Mouse (Mus musculus) heart, embryonic 11.5 days (tissue): ENCODE data around the gene Stx4a. TPM values are rescaled to one million over a fixed set of nuclear protein-coding genes. Genes with fewer than 3 reads are reported as not detected.
"Not testable (repeated sequence)": the region's sequence is repeated elsewhere in the genome, so short reads cannot be mapped to it uniquely, and the experiment has no call there.

Experiments used
- ATAC-seq: fragments of 200-750 bp; cut with Nextera tagmentation; replicated peaks from 2 replicates; pipeline ENCODE4 v1.8.0; 2017; ENCODE audit warnings: moderate library complexity; ENCODE audit not compliant: insufficient number of reproducible peaks, low FRiP score, low TSS enrichment
- H3K27ac ChIP-seq: fragments of 300-500 bp; sonication (generic); 2 replicates; pipeline ENCODE4 v1.5.1; 2014; ENCODE audit warnings: mild to moderate bottlenecking, low read depth, low read length
- H3K27me3 ChIP-seq: fragments of 300-500 bp; sonication (generic); 2 replicates; pipeline ENCODE4 v1.6.1; 2014; ENCODE audit warnings: mild to moderate bottlenecking, low read length, mixed read lengths; ENCODE audit not compliant: control insufficient read depth, insufficient read depth
- H3K36me3 ChIP-seq: fragments of 300-500 bp; sonication (generic); 2 replicates; pipeline ENCODE4 v1.6.1; 2014; ENCODE audit warnings: mild to moderate bottlenecking, low read length, moderate library complexity, mixed read lengths; ENCODE audit not compliant: control insufficient read depth, insufficient read depth
- H3K4me1 ChIP-seq: fragments of 300-500 bp; sonication (generic); 2 replicates; pipeline ENCODE4 v1.6.1; 2014; ENCODE audit warnings: low read length; ENCODE audit not compliant: control insufficient read depth, insufficient read depth
- H3K4me2 ChIP-seq: fragments of 300-500 bp; sonication (generic); 2 replicates; pipeline ENCODE4 v1.6.1; 2014; ENCODE audit warnings: mild to moderate bottlenecking, moderate library complexity
- H3K4me3 ChIP-seq: fragments of 300-500 bp; sonication (generic); 2 replicates; pipeline ENCODE4 v1.5.1; 2014; ENCODE audit warnings: low read depth, low read length
- H3K9ac ChIP-seq: fragments of 300-500 bp; sonication (generic); 2 replicates; pipeline ENCODE4 v1.6.1; 2014; ENCODE audit warnings: mild to moderate bottlenecking, low read depth, low read length, moderate library complexity
- H3K9me3 ChIP-seq: fragments of 300-500 bp; sonication (generic); replicated peaks from 2 replicates; pipeline ENCODE4 v1.6.1; 2016; ENCODE audit warnings: low read length; ENCODE audit not compliant: control insufficient read depth
- WGBS: fragments of 180-500 bp; shearing (Covaris S2); extraction: QIAGEN DNeasy Blood & Tissue Kit; methylation state at CpG from one replicate; pipeline ENCODE4 v1.1.7; 2014; ENCODE audit not compliant: insufficient replicate concordance; 5-methylcytosine and 5-hydroxymethylcytosine counted together
- polyA plus RNA-seq: library from polyadenylated mRNA; unstranded; fragments of >200 nt; fragmentation: Nextera tagmentation; extraction: Ambion mirVana; gene quantifications from 2 replicates; pipeline ENCODE4 v1.2.1, GENCODE M21; 2014

Stx4a gene
- polyA plus RNA-seq, 1 experiment from 2014 or later = 22.8 TPM

GRCm38 (mm10) chr7:127817053-127817452 lies 7.0 kb upstream of the Stx4a start:
- Histone ChIP-seq H3K9ac (no peak overlapping the region), H3K36me3 (no peaks in the 10 kb centered on the region), H3K4me1 (0 out of 2 replicates have a peak, but pooled peaks cover 2% of the 10 kb centered on the region), H3K9me3 (no peaks in the 10 kb centered on the region), H3K4me3 (no peak overlapping the region), H3K27me3 (no peaks in the 10 kb centered on the region), H3K27ac (no peak overlapping the region), H3K4me2 (no peak overlapping the region)
- ATAC-seq = no peak
- WGBS = 66% methylated on average over 7 of the region's 7 CpGs

- Histone ChIP-seq H3K27me3 (no peaks in the 10 kb centered on the region), H3K4me2 (no peak overlapping the region), H3K9me3 (no peaks in the 10 kb centered on the region), H3K4me1 (0 out of 2 replicates have a peak, but pooled peaks cover 2% of the 10 kb centered on the region), H3K27ac (no peak overlapping the region), H3K4me3 (no peak overlapping the region), H3K36me3 (no peaks in the 10 kb centered on the region), H3K9ac (no peak overlapping the region)
- WGBS = 83% methylated on average over 5 of the region's 5 CpGs
- ATAC-seq = no peak
Measured at GRCm38 (mm10) chr7:127817776-127818175, 6.3 kb upstream of the Stx4a start.

- Histone ChIP-seq H3K4me1 (peaks cover 8% of the 10 kb centered on the region; the same call in 1 of the 2 replicates), H3K4me3 (no peak overlapping the region), H3K9ac (no peak overlapping the region), H3K27me3 (peaks cover 3% of the 10 kb centered on the region; the same call in 1 of the 2 replicates), H3K27ac (no peak overlapping the region), H3K36me3 (no peaks in the 10 kb centered on the region), H3K4me2 (no peak overlapping the region), H3K9me3 (no peaks in the 10 kb centered on the region)
- ATAC-seq = no peak
- WGBS = 57% methylated on average over 13 of the region's 13 CpGs
Measured at GRCm38 (mm10) chr7:127820836-127821509, 3.1 kb upstream of the Stx4a start.

GRCm38 (mm10) chr7:127822494-127822893 lies 1.6 kb upstream of the Stx4a start:
- peaks cover 3% of the 10 kb centered on the region; the same call in 1 of the 2 replicates for H3K27me3 ChIP-seq
- no peak overlapping the region for H3K4me3 ChIP-seq
- H3K27ac ChIP-seq = no peak overlapping the region
- no peak overlapping the region for H3K4me2 ChIP-seq
- no peak for ATAC-seq
- H3K9me3 ChIP-seq = no peaks in the 10 kb centered on the region
- H3K4me1 ChIP-seq = peaks cover 8% of the 10 kb centered on the region; the same call in 1 of the 2 replicates
- no peak overlapping the region for H3K9ac ChIP-seq
- WGBS = 77% methylated on average over 3 of the region's 3 CpGs
- no peaks in the 10 kb centered on the region for H3K36me3 ChIP-seq

GRCm38 (mm10) chr7:127823236-127824171 lies 590 bp upstream of the Stx4a start:
- peaks cover 8% of the 10 kb centered on the region; the same call in 1 of the 2 replicates for H3K4me1 ChIP-seq
- H3K27ac ChIP-seq = no peak overlapping the region
- H3K36me3 ChIP-seq = no peaks in the 10 kb centered on the region
- peaks cover 3% of the 10 kb centered on the region; the same call in 1 of the 2 replicates for H3K27me3 ChIP-seq
- ATAC-seq = no peak; the same call in 1 of the 2 replicates
- peak overlapping the region; percentile 54 for H3K4me3 ChIP-seq
- H3K9ac ChIP-seq = peak overlapping the region; percentile 66
- no peaks in the 10 kb centered on the region for H3K9me3 ChIP-seq
- peak overlapping the region; percentile 80 for H3K4me2 ChIP-seq
- 68% methylated on average over 11 of the region's 11 CpGs for WGBS

GRCm38 (mm10) chr7:127835550-127835949 lies 11.5 kb downstream of the Stx4a start:
- 75% methylated on average over 2 of the region's 2 CpGs for WGBS
- no peaks in the 10 kb centered on the region for H3K27me3 ChIP-seq
- no peak overlapping the region for H3K9ac ChIP-seq
- H3K4me1 ChIP-seq = no peaks in the 10 kb centered on the region
- no peak for ATAC-seq
- H3K27ac ChIP-seq = no peak overlapping the region
- no peak overlapping the region for H3K4me3 ChIP-seq
- H3K9me3 ChIP-seq = no peaks in the 10 kb centered on the region
- no peak overlapping the region for H3K4me2 ChIP-seq
- no peaks in the 10 kb centered on the region for H3K36me3 ChIP-seq

- Histone ChIP-seq H3K4me3 (no peak overlapping the region), H3K9ac (no peak overlapping the region), H3K36me3 (no peaks in the 10 kb centered on the region), H3K27me3 (no peaks in the 10 kb centered on the region), H3K9me3 (no peaks in the 10 kb centered on the region), H3K4me2 (no peak overlapping the region), H3K27ac (no peak overlapping the region), H3K4me1 (peaks cover 1% of the 10 kb centered on the region; the same call in 1 of the 2 replicates)
- no peak for ATAC-seq
- WGBS = 86% methylated on average over 5 of the region's 5 CpGs
Measured at GRCm38 (mm10) chr7:127837473-127837872, 13.4 kb downstream of the Stx4a start.

- WGBS = 77% methylated on average over 4 of the region's 4 CpGs
- H3K27me3 ChIP-seq = not testable (repeated sequence)
Measured at GRCm38 (mm10) chr7:127837878-127838277, 13.8 kb downstream of the Stx4a start.

More at GRCm38 (mm10) chr7:127837878-127838277, 13.8 kb downstream of the Stx4a start:
- H3K4me1 ChIP-seq, H3K9ac ChIP-seq, ATAC-seq, H3K36me3 ChIP-seq, H3K9me3 ChIP-seq, H3K27ac ChIP-seq, H3K4me3 ChIP-seq, H3K4me2 ChIP-seq: not testable (repeated sequence)
